Mouse (Mus musculus) limb, embryonic 10.5 days (tissue): ENCODE results near the gene Lima1. TPM values are rescaled to one million over a fixed set of nuclear protein-coding genes. Genes with fewer than 3 reads are reported as not detected.

Experiments used
- DNase-seq: peaks from one replicate; pipeline ENCODE4 v3.0.0-alpha.2; 2017; ENCODE audit warnings: low spot score
- H3K27ac ChIP-seq: fragments of 300-500 bp; sonication (generic); 2 replicates; pipeline ENCODE4 v1.5.1; 2016; ENCODE audit warnings: mild to moderate bottlenecking
- H3K27me3 ChIP-seq: fragments of 300-500 bp; sonication (generic); 2 replicates; pipeline ENCODE4 v1.6.1; 2016; ENCODE audit warnings: low read depth, mild to moderate bottlenecking; ENCODE audit not compliant: poor library complexity, severe bottlenecking
- H3K36me3 ChIP-seq: fragments of 300-500 bp; sonication (generic); 2 replicates; pipeline ENCODE4 v1.6.1; 2016; ENCODE audit warnings: mild to moderate bottlenecking, moderate library complexity
- H3K4me1 ChIP-seq: fragments of 300-500 bp; sonication (generic); 2 replicates; pipeline ENCODE4 v1.6.1; 2016
- H3K4me3 ChIP-seq: fragments of 300-500 bp; sonication (generic); 2 replicates; pipeline ENCODE4 v1.5.1; 2016; ENCODE audit warnings: mild to moderate bottlenecking, moderate library complexity
- H3K9me3 ChIP-seq: fragments of 300-500 bp; sonication (generic); replicated peaks from 2 replicates; pipeline ENCODE4 v1.6.1; 2016; ENCODE audit warnings: mild to moderate bottlenecking
- WGBS: fragments of 180-500 bp; shearing (Covaris S2); methylation state at CpG from one replicate; pipeline ENCODE4 v1.1.7; 2016; 5-methylcytosine and 5-hydroxymethylcytosine counted together
- polyA plus RNA-seq: library from polyadenylated mRNA; unstranded; fragments of >200 nt; fragmentation: Nextera tagmentation; extraction: Ambion mirVana; gene quantifications from 2 replicates; pipeline ENCODE4 v1.2.1, GENCODE M21; 2016

Gene Lima1
- polyA plus RNA-seq, 1 experiment from 2014 or later = 70.8 TPM

- no peaks in the 10 kb centered on the region for H3K27me3 ChIP-seq
- H3K27ac ChIP-seq = no peak overlapping the region
- H3K4me1 ChIP-seq = peaks cover 28% of the 10 kb centered on the region
- no peak overlapping the region for H3K4me3 ChIP-seq
- DNase-seq = no peak
- 93% methylated on average over 7 of the region's 7 CpGs for WGBS
- no peaks in the 10 kb centered on the region for H3K36me3 ChIP-seq
- H3K9me3 ChIP-seq = no peaks in the 10 kb centered on the region
Measured at GRCm38 (mm10) chr15:99865046-99865445, 10.2 kb downstream of the Lima1 start.

- H3K9me3 ChIP-seq = no peaks in the 10 kb centered on the region
Measured at GRCm38 (mm10) chr15:99863786-99864185, 11.5 kb downstream of the Lima1 start.

GRCm38 (mm10) chr15:99863358-99863757 lies 11.9 kb downstream of the Lima1 start:
- Histone ChIP-seq H3K27me3 (no peaks in the 10 kb centered on the region), H3K4me3 (no peak overlapping the region), H3K4me1 (peaks cover 34% of the 10 kb centered on the region), H3K27ac (no peak overlapping the region), H3K9me3 (no peaks in the 10 kb centered on the region), H3K36me3 (no peaks in the 10 kb centered on the region)
- DNase-seq = no peak
- WGBS = 95% methylated on average over 6 of the region's 6 CpGs

More at GRCm38 (mm10) chr15:99863786-99864185, 11.5 kb downstream of the Lima1 start:
- H3K4me3 ChIP-seq = no peak overlapping the region
- no peak overlapping the region for H3K27ac ChIP-seq
- H3K36me3 ChIP-seq = no peaks in the 10 kb centered on the region
- peaks cover 34% of the 10 kb centered on the region for H3K4me1 ChIP-seq
- no peak for DNase-seq
- H3K27me3 ChIP-seq = no peaks in the 10 kb centered on the region
- WGBS = 93% methylated on average over 8 of the region's 8 CpGs

GRCm38 (mm10) chr15:99862473-99862872 lies 12.8 kb downstream of the Lima1 start:
- Histone ChIP-seq H3K4me3 (no peak overlapping the region), H3K4me1 (peaks cover 39% of the 10 kb centered on the region), H3K27ac (no peak overlapping the region), H3K27me3 (no peaks in the 10 kb centered on the region), H3K9me3 (no peaks in the 10 kb centered on the region), H3K36me3 (no peaks in the 10 kb centered on the region)
- WGBS = 57% methylated on average over 11 of the region's 11 CpGs
- no peak for DNase-seq

GRCm38 (mm10) chr15:99861955-99862354 lies 13.3 kb downstream of the Lima1 start:
- WGBS = 62% methylated on average over 11 of the region's 11 CpGs
- DNase-seq = peak; percentile 53

GRCm38 (mm10) chr15:99861536-99861935 lies 13.7 kb downstream of the Lima1 start:
- peak overlapping the region; percentile 53 for H3K27ac ChIP-seq

More at GRCm38 (mm10) chr15:99861955-99862354, 13.3 kb downstream of the Lima1 start:
- Histone ChIP-seq H3K27ac (peak overlapping the region; percentile 53), H3K4me3 (no peak overlapping the region), H3K9me3 (no peaks in the 10 kb centered on the region), H3K36me3 (no peaks in the 10 kb centered on the region), H3K27me3 (no peaks in the 10 kb centered on the region), H3K4me1 (peaks cover 44% of the 10 kb centered on the region)

GRCm38 (mm10) chr15:99859644-99860392 lies 15.4 kb downstream of the Lima1 start:
- 46% methylated on average over 9 of the region's 9 CpGs for WGBS
- H3K27ac ChIP-seq = no peak overlapping the region
- peaks cover 32% of the 10 kb centered on the region for H3K4me1 ChIP-seq
- no peaks in the 10 kb centered on the region for H3K36me3 ChIP-seq
- no peaks in the 10 kb centered on the region for H3K27me3 ChIP-seq
- no peak overlapping the region for H3K4me3 ChIP-seq
- no peaks in the 10 kb centered on the region for H3K9me3 ChIP-seq
- DNase-seq = no peak

More at GRCm38 (mm10) chr15:99861536-99861935, 13.7 kb downstream of the Lima1 start:
- WGBS = 84% methylated on average over 6 of the region's 6 CpGs
- Histone ChIP-seq H3K27me3 (no peaks in the 10 kb centered on the region), H3K36me3 (no peaks in the 10 kb centered on the region), H3K9me3 (no peaks in the 10 kb centered on the region), H3K4me3 (no peak overlapping the region), H3K4me1 (peaks cover 43% of the 10 kb centered on the region)
- no peak for DNase-seq

GRCm38 (mm10) chr15:99857479-99857878 lies 17.8 kb downstream of the Lima1 start:
- no peak for DNase-seq
- Histone ChIP-seq H3K4me1 (peaks cover 29% of the 10 kb centered on the region), H3K27me3 (no peaks in the 10 kb centered on the region), H3K9me3 (no peaks in the 10 kb centered on the region), H3K36me3 (no peaks in the 10 kb centered on the region), H3K27ac (0 out of 2 replicates have a peak overlapping the region, but pooled peaks have one; percentile 25), H3K4me3 (no peak overlapping the region)
- 52% methylated on average over 8 of the region's 8 CpGs for WGBS

GRCm38 (mm10) chr15:99855119-99855518 lies 20.1 kb downstream of the Lima1 start:
- H3K36me3 ChIP-seq = no peaks in the 10 kb centered on the region
- no peak overlapping the region for H3K4me3 ChIP-seq
- no peak for DNase-seq
- H3K4me1 ChIP-seq = peaks cover 20% of the 10 kb centered on the region
- 77% methylated on average over 3 of the region's 3 CpGs for WGBS
- H3K9me3 ChIP-seq = no peaks in the 10 kb centered on the region
- no peaks in the 10 kb centered on the region for H3K27me3 ChIP-seq
- no peak overlapping the region for H3K27ac ChIP-seq

GRCm38 (mm10) chr15:99852606-99853237 lies 22.5 kb downstream of the Lima1 start:
- Histone ChIP-seq H3K36me3 (no peaks in the 10 kb centered on the region), H3K27ac (no peak overlapping the region), H3K4me3 (no peak overlapping the region), H3K27me3 (no peaks in the 10 kb centered on the region), H3K9me3 (no peaks in the 10 kb centered on the region), H3K4me1 (peaks cover 19% of the 10 kb centered on the region)
- 88% methylated on average over 2 of the region's 2 CpGs for WGBS
- DNase-seq = no peak

GRCm38 (mm10) chr15:99850265-99850664 lies 25.0 kb downstream of the Lima1 start:
- 85% methylated on average over 3 of the region's 3 CpGs for WGBS
- no peak for DNase-seq
- H3K9me3 ChIP-seq = no peaks in the 10 kb centered on the region
- no peaks in the 10 kb centered on the region for H3K36me3 ChIP-seq
- no peak overlapping the region for H3K27ac ChIP-seq
- no peaks in the 10 kb centered on the region for H3K27me3 ChIP-seq
- H3K4me1 ChIP-seq = peaks cover 20% of the 10 kb centered on the region
- H3K4me3 ChIP-seq = no peak overlapping the region

GRCm38 (mm10) chr15:99847937-99848336 lies 27.3 kb downstream of the Lima1 start:
- Histone ChIP-seq H3K36me3 (no peaks in the 10 kb centered on the region), H3K4me1 (peaks cover 20% of the 10 kb centered on the region), H3K27ac (no peak overlapping the region), H3K27me3 (no peaks in the 10 kb centered on the region), H3K4me3 (no peak overlapping the region), H3K9me3 (no peaks in the 10 kb centered on the region)
- 63% methylated on average over 8 of the region's 8 CpGs for WGBS
- DNase-seq = no peak

- Histone ChIP-seq H3K4me1 (peaks cover 20% of the 10 kb centered on the region), H3K27me3 (no peaks in the 10 kb centered on the region), H3K27ac (0 out of 2 replicates have a peak overlapping the region, but pooled peaks have one; percentile 16), H3K36me3 (no peaks in the 10 kb centered on the region), H3K4me3 (no peak overlapping the region), H3K9me3 (no peaks in the 10 kb centered on the region)
- no peak for DNase-seq
- 62% methylated on average over 13 of the region's 13 CpGs for WGBS
Measured at GRCm38 (mm10) chr15:99847207-99847881, 27.9 kb downstream of the Lima1 start.
